Mouse (Mus musculus) neural tube, embryonic 14.5 days (tissue): ENCODE measurements around the gene Prtn3. TPM values are rescaled to one million over a fixed set of nuclear protein-coding genes. Genes with fewer than 3 reads are reported as not detected.

Source experiments
- ATAC-seq: fragments of 200-750 bp; cut with Nextera tagmentation; 2 replicates; pipeline ENCODE4 v1.8.0; 2017; ENCODE audit warnings: low read depth, mild to moderate bottlenecking, moderate TSS enrichment, moderate library complexity
- H3K27ac ChIP-seq: fragments of 300-500 bp; sonication (generic); 2 replicates; pipeline ENCODE4 v1.5.1; 2014; ENCODE audit warnings: low read depth, mild to moderate bottlenecking, control low read depth, low read length, moderate library complexity, mixed read lengths
- H3K27me3 ChIP-seq: fragments of 300-500 bp; sonication (generic); 2 replicates; pipeline ENCODE4 v1.6.1; 2014; ENCODE audit warnings: low read length; ENCODE audit not compliant: control insufficient read depth, insufficient read depth
- H3K36me3 ChIP-seq: fragments of 300-500 bp; sonication (generic); 2 replicates; pipeline ENCODE4 v1.6.1; 2014; ENCODE audit warnings: low read length, mixed read lengths; ENCODE audit not compliant: control insufficient read depth, insufficient read depth
- H3K4me1 ChIP-seq: fragments of 300-500 bp; sonication (generic); 2 replicates; pipeline ENCODE4 v1.6.1; 2014; ENCODE audit warnings: low read length; ENCODE audit not compliant: control insufficient read depth, insufficient read depth
- H3K4me2 ChIP-seq: fragments of 300-500 bp; sonication (generic); 2 replicates; pipeline ENCODE4 v1.6.1; 2014; ENCODE audit warnings: mild to moderate bottlenecking, low read depth, low read length, control low read depth
- H3K4me3 ChIP-seq: fragments of 300-500 bp; sonication (generic); 2 replicates; pipeline ENCODE4 v1.5.1; 2014; ENCODE audit warnings: low read depth, low read length, control low read depth, mixed read lengths
- H3K9ac ChIP-seq: fragments of 300-500 bp; sonication (generic); replicated peaks from 2 replicates; pipeline ENCODE4 v1.6.1; 2014; ENCODE audit warnings: low read depth, mild to moderate bottlenecking, control low read depth, low read length, mixed read lengths
- H3K9me3 ChIP-seq: fragments of 300-500 bp; sonication (generic); 2 replicates; pipeline ENCODE4 v1.6.1; 2016; ENCODE audit warnings: low read length; ENCODE audit not compliant: control insufficient read depth
- WGBS: fragments of 180-500 bp; shearing (Covaris S2); extraction: QIAGEN DNeasy Blood & Tissue Kit; methylation state at CpG from one replicate; pipeline ENCODE4 v1.1.7; 2014; 5-methylcytosine and 5-hydroxymethylcytosine counted together
- polyA plus RNA-seq: library from polyadenylated mRNA; unstranded; fragments of >200 nt; fragmentation: Nextera tagmentation; extraction: Ambion mirVana; gene quantifications from 2 replicates; pipeline ENCODE4 v1.2.1, GENCODE M21; 2014

Gene Prtn3
- polyA plus RNA-seq, 1 experiment from 2014 or later, result 11.1 TPM

- no peaks in the 10 kb centered on the region; the same call in 1 of the 2 replicates for H3K27me3 ChIP-seq
- H3K9me3 ChIP-seq, result no peaks in the 10 kb centered on the region
- H3K36me3 ChIP-seq, result peaks cover 57% of the 10 kb centered on the region
- H3K4me2 ChIP-seq, result peak overlapping the region; percentile 99; the same call in 1 of the 2 replicates
- H3K9ac ChIP-seq, result peak overlapping the region; percentile 12; the same call in 1 of the 2 replicates
- no peak for ATAC-seq
- no peak overlapping the region for H3K4me3 ChIP-seq
- peaks cover 38% of the 10 kb centered on the region for H3K4me1 ChIP-seq
- WGBS, result 48% methylated on average over 16 of the region's 17 CpGs
- peak overlapping the region; percentile 56 for H3K27ac ChIP-seq
Observed at GRCm38 (mm10) chr10:79858416-79859074, 15.7 kb upstream of the Prtn3 start.

- H3K27ac ChIP-seq, result no peak overlapping the region
- whole genome bisulfite sequencing, result 87% methylated on average over 11 of the region's 11 CpGs
- H3K4me2 ChIP-seq, result no peak overlapping the region
- ATAC-seq, result no peak
- H3K9ac ChIP-seq, result no peak overlapping the region
- H3K4me3 ChIP-seq, result no peak overlapping the region
- H3K4me1 ChIP-seq, result peaks cover 38% of the 10 kb centered on the region
- H3K27me3 ChIP-seq, result no peaks in the 10 kb centered on the region; the same call in 1 of the 2 replicates
- peaks cover 57% of the 10 kb centered on the region for H3K36me3 ChIP-seq
- H3K9me3 ChIP-seq, result no peaks in the 10 kb centered on the region
Observed at GRCm38 (mm10) chr10:79859116-79859515, 15.2 kb upstream of the Prtn3 start.

GRCm38 (mm10) chr10:79860079-79860911 lies 14.0 kb upstream of the Prtn3 start:
- H3K4me3 ChIP-seq, result no peak overlapping the region
- WGBS, result 92% methylated on average over 26 of the region's 26 CpGs
- H3K27ac ChIP-seq, result no peak overlapping the region
- no peaks in the 10 kb centered on the region for H3K9me3 ChIP-seq
- peaks cover 67% of the 10 kb centered on the region for H3K36me3 ChIP-seq
- H3K4me1 ChIP-seq, result peaks cover 41% of the 10 kb centered on the region
- no peak overlapping the region for H3K4me2 ChIP-seq
- 0 out of 2 replicates have a peak overlapping the region, but pooled peaks have one; percentile 11 for H3K9ac ChIP-seq
- no peak for ATAC-seq
- H3K27me3 ChIP-seq, result no peaks in the 10 kb centered on the region; the same call in 1 of the 2 replicates

- WGBS, result 74% methylated on average over 25 of the region's 25 CpGs
- peaks cover 79% of the 10 kb centered on the region for H3K36me3 ChIP-seq
- H3K9ac ChIP-seq, result no peak overlapping the region
- H3K4me1 ChIP-seq, result peaks cover 31% of the 10 kb centered on the region
- H3K4me2 ChIP-seq, result no peak overlapping the region
- H3K27ac ChIP-seq, result no peak overlapping the region
- no peak overlapping the region for H3K4me3 ChIP-seq
- H3K9me3 ChIP-seq, result no peaks in the 10 kb centered on the region
- ATAC-seq, result no peak
- H3K27me3 ChIP-seq, result no peaks in the 10 kb centered on the region; the same call in 1 of the 2 replicates
Observed at GRCm38 (mm10) chr10:79861230-79862048, 12.8 kb upstream of the Prtn3 start.

- Histone ChIP-seq H3K36me3 (peaks cover 82% of the 10 kb centered on the region), H3K9me3 (no peaks in the 10 kb centered on the region), H3K27ac (no peak overlapping the region), H3K4me1 (peaks cover 23% of the 10 kb centered on the region), H3K4me2 (no peak overlapping the region), H3K27me3 (no peaks in the 10 kb centered on the region; the same call in 1 of the 2 replicates), H3K4me3 (no peak overlapping the region), H3K9ac (no peak overlapping the region)
- 77% methylated on average over 23 of the region's 23 CpGs for WGBS
- ATAC-seq, result no peak
Observed at GRCm38 (mm10) chr10:79862049-79862788, 12.1 kb upstream of the Prtn3 start.

GRCm38 (mm10) chr10:79862925-79863324 lies 11.4 kb upstream of the Prtn3 start:
- H3K9ac ChIP-seq, result no peak overlapping the region
- no peak overlapping the region for H3K27ac ChIP-seq
- WGBS, result 77% methylated on average over 10 of the region's 10 CpGs
- peaks cover 83% of the 10 kb centered on the region for H3K36me3 ChIP-seq
- no peak overlapping the region for H3K4me2 ChIP-seq
- ATAC-seq, result no peak
- H3K4me3 ChIP-seq, result no peak overlapping the region
- H3K27me3 ChIP-seq, result no peaks in the 10 kb centered on the region; the same call in 1 of the 2 replicates
- H3K9me3 ChIP-seq, result no peaks in the 10 kb centered on the region
- H3K4me1 ChIP-seq, result peaks cover 16% of the 10 kb centered on the region

- H3K36me3 ChIP-seq, result peaks cover 69% of the 10 kb centered on the region
- H3K4me3 ChIP-seq, result no peak overlapping the region
- H3K4me2 ChIP-seq, result no peak overlapping the region
- no peak overlapping the region for H3K9ac ChIP-seq
- peak; percentile 12; the same call in 1 of the 2 replicates for ATAC-seq
- 54% methylated on average over 10 of the region's 10 CpGs for WGBS
- no peaks in the 10 kb centered on the region; the same call in 1 of the 2 replicates for H3K27me3 ChIP-seq
- no peaks in the 10 kb centered on the region for H3K9me3 ChIP-seq
- H3K4me1 ChIP-seq, result 0 out of 2 replicates have a peak, but pooled peaks cover 4% of the 10 kb centered on the region
- H3K27ac ChIP-seq, result peak overlapping the region; percentile 39
Observed at GRCm38 (mm10) chr10:79864351-79865188, 9.7 kb upstream of the Prtn3 start.
